Mouse (Mus musculus) cortical plate, adult 2 months (tissue): ENCODE data around the gene Gna14. TPM values are rescaled to one million over a fixed set of nuclear protein-coding genes. Genes with fewer than 3 reads are reported as not detected.

Experiments used
- H3K27ac ChIP-seq: fragments of 200-500 bp; 2 replicates; pipeline ENCODE4 v1.5.1; 2012; ENCODE audit warnings: low read length, control low read depth, inconsistent platforms; ENCODE audit not compliant: insufficient read depth
- H3K4me1 ChIP-seq: fragments of 200-500 bp; 2 replicates; pipeline ENCODE4 v1.6.1; 2011; ENCODE audit warnings: low read length; ENCODE audit not compliant: control insufficient read depth, insufficient read depth
- H3K4me3 ChIP-seq: fragments of 200-500 bp; 2 replicates; pipeline ENCODE4 v1.5.1; 2011; ENCODE audit warnings: mild to moderate bottlenecking, low read length, control low read depth; ENCODE audit not compliant: insufficient read depth
- CTCF ChIP-seq: fragments of 200-500 bp; IDR thresholded peaks from 2 replicates; pipeline ENCODE4 v1.5.1; 2011; ENCODE audit warnings: mild to moderate bottlenecking, control low read depth, low read length; ENCODE audit not compliant: insufficient read depth; ENCODE audit errors: extremely low read depth
- POLR2A ChIP-seq: fragments of 200-500 bp; IDR thresholded peaks from 2 replicates; pipeline ENCODE4 v1.6.1; 2011; ENCODE audit warnings: mild to moderate bottlenecking, low read length, control low read depth; ENCODE audit not compliant: insufficient read depth; ENCODE audit errors: extremely low read depth
- polyA plus RNA-seq: library from polyadenylated mRNA; depleted of rRNA; stranded (reverse); fragments of >200 nt; gene quantifications from 2 replicates; pipeline ENCODE4 v1.2.3, GENCODE M21; 2012

Gene Gna14
- polyA plus RNA-seq, 1 experiment, result 0.29 TPM

DNA sequence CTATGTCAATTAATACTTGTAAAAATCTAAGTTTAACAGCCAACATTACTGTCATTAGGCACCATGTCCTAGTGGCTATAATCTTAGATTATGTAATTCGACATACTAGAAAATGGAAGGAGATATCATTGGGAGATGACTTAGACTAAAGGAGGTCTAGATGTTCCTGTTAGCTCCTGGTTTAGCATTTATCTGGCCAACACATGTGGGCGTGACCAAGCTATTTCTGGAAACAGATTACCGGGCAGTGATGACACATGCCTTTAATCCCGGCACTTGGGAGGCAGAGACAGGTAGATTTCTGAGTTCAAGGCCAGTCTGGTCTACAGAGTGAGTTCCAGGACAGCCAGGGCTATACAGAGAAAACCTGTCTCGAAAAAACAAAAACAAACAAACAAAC lies 37.1 kb downstream of the Gna14 start:
- H3K27ac ChIP-seq, result no peak overlapping the region
- no peaks in the 10 kb centered on the region for H3K4me1 ChIP-seq
- no peak overlapping the region for H3K4me3 ChIP-seq
- TF ChIP-seq POLR2A (no peak), CTCF (no peak)

DNA sequence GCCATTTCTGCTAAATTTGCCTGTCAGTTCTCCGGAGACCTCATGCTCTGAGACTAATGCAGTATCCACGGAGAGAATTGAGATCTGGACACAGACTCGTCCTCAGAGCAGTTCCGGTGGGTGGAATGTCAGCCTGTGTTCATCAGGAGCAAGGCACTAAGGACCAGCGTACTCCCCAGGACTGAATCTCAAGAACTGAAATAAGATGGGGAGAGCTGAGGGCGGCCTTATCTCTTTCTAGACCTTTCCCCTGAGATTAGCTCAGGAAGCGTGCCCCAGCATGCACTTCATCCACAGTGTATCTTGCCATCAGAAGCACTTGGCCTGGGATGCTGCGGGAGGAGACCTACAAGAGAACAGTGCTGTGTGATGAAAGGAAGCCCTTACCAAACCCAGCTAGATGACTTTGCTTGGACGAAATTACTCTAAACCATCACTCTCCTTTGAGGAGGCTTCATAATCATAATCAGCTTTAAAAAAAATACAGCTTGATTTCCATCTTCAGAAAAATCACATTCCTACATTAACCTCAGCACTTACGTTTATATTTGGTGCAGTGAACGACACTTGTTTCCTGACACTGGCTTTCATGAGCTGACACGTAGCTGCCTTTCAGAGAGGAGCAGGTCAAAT lies 41.9 kb downstream of the Gna14 start:
- TF ChIP-seq CTCF (no peak), POLR2A (no peak)
- H3K4me1 ChIP-seq, result no peaks in the 10 kb centered on the region
- no peak overlapping the region for H3K27ac ChIP-seq
- H3K4me3 ChIP-seq, result no peak overlapping the region

DNA sequence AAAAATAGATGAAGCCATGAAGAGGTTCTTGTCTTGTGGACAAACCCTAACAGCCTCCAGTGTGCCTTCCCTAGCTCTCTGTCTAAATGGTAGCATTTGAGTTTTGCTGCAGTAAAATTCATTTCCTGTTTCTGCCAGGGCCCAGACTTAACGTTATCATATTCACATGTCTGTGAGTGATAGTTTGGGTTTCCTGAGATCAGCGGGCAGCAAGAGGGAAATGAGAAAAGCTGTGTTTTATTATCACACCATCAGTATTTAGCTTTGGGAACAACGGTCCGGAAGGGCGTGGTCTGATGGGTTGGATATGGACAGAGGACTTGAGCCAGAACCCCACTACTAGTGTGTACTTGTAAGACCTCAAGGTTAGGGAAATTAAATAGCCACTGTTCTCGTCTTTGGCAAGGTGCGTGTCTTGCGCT lies 42.6 kb downstream of the Gna14 start:
- no peaks in the 10 kb centered on the region for H3K4me1 ChIP-seq
- TF ChIP-seq CTCF, result no peak
- TF ChIP-seq POLR2A, result no peak

DNA sequence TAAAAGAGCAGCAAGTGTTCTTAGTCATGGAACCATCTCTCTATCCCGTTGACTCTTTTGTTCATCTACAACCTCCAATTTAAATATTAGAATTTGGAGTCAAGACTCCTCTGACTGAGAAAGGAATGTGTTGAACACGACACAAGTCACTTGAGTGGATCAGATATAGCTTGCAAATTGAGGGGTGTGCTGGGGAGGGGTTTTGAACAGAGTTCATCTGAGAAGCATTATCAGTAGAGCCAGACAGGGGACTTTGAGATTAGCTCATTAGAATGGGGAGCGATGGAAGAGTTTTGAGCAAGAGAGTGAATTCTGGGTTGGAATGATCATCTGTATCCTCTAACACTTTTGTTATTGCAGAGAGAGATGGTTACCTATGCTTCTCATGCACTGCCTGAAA lies 46.5 kb downstream of the Gna14 start:
- no peak for TF ChIP-seq POLR2A
- Histone ChIP-seq H3K27ac (no peak overlapping the region), H3K4me3 (no peak overlapping the region), H3K4me1 (no peaks in the 10 kb centered on the region)

More for the DNA sequence above, 42.6 kb downstream of the Gna14 start:
- Histone ChIP-seq H3K4me3 (no peak overlapping the region), H3K27ac (no peak overlapping the region)

DNA sequence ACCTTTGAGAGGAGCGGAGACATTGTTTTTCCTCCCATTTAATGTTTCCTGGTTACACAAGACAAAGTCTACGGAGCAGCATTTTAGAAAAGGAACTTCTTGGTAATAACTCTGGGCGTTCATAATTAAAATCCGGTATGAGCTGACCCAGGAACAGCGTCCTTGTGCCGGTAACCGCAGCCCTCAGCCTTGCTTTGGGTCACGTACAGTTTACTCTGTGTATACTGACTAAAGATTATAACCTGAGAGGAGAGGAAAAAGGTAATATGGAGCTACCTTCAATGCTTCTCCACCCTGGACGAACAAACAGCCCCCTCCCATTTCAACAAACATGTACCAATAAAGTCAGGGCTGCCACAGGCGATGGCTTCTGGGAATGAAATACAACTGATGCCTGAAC lies 48.7 kb downstream of the Gna14 start:
- Histone ChIP-seq H3K27ac (no peak overlapping the region), H3K4me3 (no peak overlapping the region)

DNA sequence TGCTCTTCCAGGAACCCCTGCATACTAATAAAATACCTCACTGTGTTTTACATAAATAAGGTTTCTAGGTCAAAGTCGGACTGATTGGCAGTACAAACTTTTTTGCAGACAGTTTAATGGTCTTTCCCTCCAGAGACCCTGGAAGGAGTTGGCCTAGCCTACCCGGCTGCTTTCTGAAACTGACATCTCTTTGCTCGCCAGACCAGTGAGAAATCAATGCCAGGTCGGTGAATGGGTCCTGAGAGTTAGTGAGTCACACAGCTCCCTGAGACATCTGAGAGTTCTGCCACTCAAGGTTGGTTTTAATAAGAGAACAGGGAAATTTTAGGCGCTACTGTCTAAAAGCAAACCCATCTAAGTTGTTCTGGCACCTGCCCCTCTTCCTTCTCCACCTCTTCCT lies 49.1 kb downstream of the Gna14 start:
- no peak for TF ChIP-seq CTCF
- H3K4me3 ChIP-seq, result no peak overlapping the region
- H3K27ac ChIP-seq, result no peak overlapping the region
- H3K4me1 ChIP-seq, result no peaks in the 10 kb centered on the region

More for the DNA sequence above, 48.7 kb downstream of the Gna14 start:
- no peaks in the 10 kb centered on the region for H3K4me1 ChIP-seq
- no peak for TF ChIP-seq CTCF
- TF ChIP-seq POLR2A, result no peak

DNA sequence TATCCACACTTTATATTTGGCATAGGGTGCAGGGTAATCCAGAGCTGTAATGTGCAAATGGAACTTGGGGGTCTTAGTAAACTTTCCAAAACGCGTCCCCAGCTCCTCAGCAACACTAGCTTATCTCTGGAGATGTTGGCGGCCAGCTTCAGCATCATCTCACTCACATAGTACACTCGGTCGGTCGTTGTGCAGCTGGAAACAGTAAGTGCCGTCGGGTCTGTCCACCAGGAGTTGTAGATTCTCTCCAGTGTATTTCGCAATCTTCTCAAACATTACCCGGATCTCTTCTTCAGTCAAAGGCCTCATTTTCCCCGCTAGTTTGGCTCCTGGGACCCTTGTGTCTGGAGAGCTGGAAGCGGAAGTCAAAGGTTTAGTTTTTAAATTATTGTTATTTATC lies 55.2 kb downstream of the Gna14 start:
- no peak overlapping the region for H3K27ac ChIP-seq
- H3K4me3 ChIP-seq, result no peak overlapping the region
- TF ChIP-seq POLR2A, result no peak
- TF ChIP-seq CTCF, result no peak
- no peaks in the 10 kb centered on the region for H3K4me1 ChIP-seq

DNA sequence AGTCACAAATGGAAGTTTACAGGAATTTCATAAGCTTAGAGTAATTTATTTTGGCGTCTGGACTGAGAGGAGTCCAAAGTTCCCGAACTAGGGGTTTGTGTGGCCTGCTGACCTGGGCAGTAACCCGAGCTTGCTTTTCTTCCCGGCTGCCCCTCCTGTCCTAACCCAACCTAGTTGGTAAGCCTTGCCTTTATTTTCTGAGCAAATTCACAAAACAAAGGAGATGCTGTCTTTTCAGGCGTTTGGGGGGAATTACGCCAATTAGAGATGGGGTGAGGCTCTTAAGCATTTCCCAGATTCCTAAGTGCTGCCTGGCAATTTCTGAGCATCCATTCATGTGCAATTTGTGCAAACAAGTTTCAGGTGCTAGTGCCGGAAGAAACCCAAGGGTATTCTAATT lies 55.9 kb downstream of the Gna14 start:
- Histone ChIP-seq H3K4me1 (no peaks in the 10 kb centered on the region), H3K4me3 (no peak overlapping the region), H3K27ac (no peak overlapping the region)
- TF ChIP-seq POLR2A (no peak), CTCF (no peak)

DNA sequence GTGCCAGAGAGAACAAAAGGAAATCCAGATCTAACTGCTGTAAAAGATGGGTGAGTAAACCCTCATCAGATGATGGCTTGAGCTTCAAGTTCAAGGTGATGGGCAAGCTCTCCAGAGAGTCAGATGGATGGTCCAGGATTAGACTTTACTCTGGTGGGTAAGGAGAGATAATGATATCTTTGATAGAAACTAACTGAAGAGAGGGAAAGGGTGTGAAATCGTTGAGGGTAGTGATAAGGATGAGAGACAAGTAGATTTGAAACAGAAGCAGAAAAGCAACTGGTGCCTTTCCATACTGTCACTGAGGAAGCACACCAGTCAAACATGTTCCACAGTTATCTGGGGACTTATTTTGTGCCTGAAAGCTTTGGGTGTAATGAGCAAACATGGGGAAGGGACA lies 56.9 kb downstream of the Gna14 start:
- Histone ChIP-seq H3K4me1 (no peaks in the 10 kb centered on the region), H3K27ac (no peak overlapping the region), H3K4me3 (no peak overlapping the region)
- TF ChIP-seq POLR2A, result no peak
- TF ChIP-seq CTCF, result no peak

DNA sequence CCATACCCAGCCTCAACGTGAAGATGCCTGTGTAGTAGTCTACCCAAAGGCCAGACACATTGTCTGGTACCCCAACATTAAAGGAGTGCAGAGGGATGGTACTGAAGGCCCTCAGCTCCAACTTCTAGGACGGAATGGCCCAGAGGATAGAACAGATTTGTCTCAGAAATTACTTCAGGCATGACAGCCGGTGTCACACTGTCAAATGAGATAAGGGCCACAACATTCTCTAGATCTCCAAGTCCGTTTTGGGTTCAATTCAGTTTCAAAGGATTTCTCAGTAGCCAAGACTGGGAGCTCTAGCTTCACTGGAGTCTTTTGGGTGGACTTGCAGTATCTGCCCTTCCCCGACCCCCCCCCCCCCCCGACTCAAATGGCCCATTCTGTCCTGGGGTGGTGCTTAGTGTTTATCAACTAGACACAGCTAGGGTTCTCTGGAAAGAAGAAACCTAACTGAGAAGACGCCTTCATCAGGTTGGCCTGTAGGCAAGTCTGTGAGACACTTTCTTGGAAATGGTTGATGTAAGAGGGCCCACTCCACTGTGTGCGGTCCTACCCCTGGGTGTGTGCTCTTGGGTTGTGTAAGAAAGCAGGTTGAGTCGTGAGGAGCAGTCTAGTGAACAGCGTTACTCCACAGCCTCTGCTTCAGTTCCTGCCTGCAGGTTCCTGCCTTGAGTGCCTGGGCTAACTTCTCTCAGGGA lies 59.4 kb downstream of the Gna14 start:
- Histone ChIP-seq H3K27ac (no peak overlapping the region), H3K4me1 (no peaks in the 10 kb centered on the region), H3K4me3 (no peak overlapping the region)
- no peak for TF ChIP-seq POLR2A
- TF ChIP-seq CTCF, result no peak
